ENCODE assay signal across 15 mouse cellular contexts in genomic region chr17:55722250-55722649, GRCm38 (mm10).
"Had no signal": no experiment of that assay in that cellular context is flagged by ENCODE, and none has a peak within 500 bp of the region (broad histone marks: within the 10 kb centered on the region; RNA-seq: fewer than 3 reads in every experiment).

No protein-coding gene starts in this region.

- H3K4me2 ChIP-seq: kidney, embryonic 15.5 days; limb, embryonic 13.5 days; liver, embryonic 13.5 days; midbrain, embryonic 11.5 days; midbrain, embryonic 15.5 days had no signal

- H3K4me3 ChIP-seq: kidney, embryonic 15.5 days; limb, embryonic 13.5 days; liver, embryonic 13.5 days; megakaryocyte, embryonic 14.5 days; midbrain, embryonic 15.5 days had no signal

- ATAC-seq: midbrain, embryonic 15.5 days had no signal

- H3K36me3 ChIP-seq: kidney, embryonic 15.5 days; limb, embryonic 13.5 days; liver, embryonic 13.5 days; midbrain, embryonic 15.5 days had no signal

- H3K9ac ChIP-seq: kidney, embryonic 15.5 days; limb, embryonic 13.5 days; liver, embryonic 13.5 days; midbrain, embryonic 15.5 days had no signal

- H3K9me3 ChIP-seq: kidney, embryonic 15.5 days; limb, embryonic 13.5 days; liver, embryonic 13.5 days; midbrain, embryonic 15.5 days had no signal

- H3K4me1 ChIP-seq: kidney, embryonic 15.5 days; limb, embryonic 13.5 days; liver, embryonic 13.5 days; megakaryocyte, embryonic 14.5 days; midbrain, embryonic 15.5 days had no signal

- H3K27ac ChIP-seq: kidney, embryonic 15.5 days; limb, embryonic 13.5 days; liver, embryonic 13.5 days; midbrain, embryonic 15.5 days had no signal

- DNase-seq: kidney, adult 2 months; kidney, postnatal 25 days; layer of hippocampus, adult 9-11 months; layer of hippocampus, postnatal 36 days; liver, embryonic 13.5 days; lung, adult 18-20 months; right cerebral cortex, adult 18-20 months; right cerebral cortex, postnatal 25 days; thymus, adult 18-20 months; thymus, postnatal 14 days had no signal

- H3K27me3 ChIP-seq: kidney, embryonic 15.5 days; limb, embryonic 13.5 days; liver, embryonic 13.5 days; megakaryocyte, embryonic 14.5 days; midbrain, embryonic 15.5 days had no signal
